Mouse (Mus musculus): ENCODE data around the gene Tmem104. TPM values are rescaled to one million over a fixed set of nuclear protein-coding genes. Genes with fewer than 3 reads are reported as not detected.
A peak's percentile ranks its signal among the peaks of the same experiment; 100 is the strongest.

The Tmem104 gene
- polyA plus RNA-seq, 1 experiment from 2014 or later, result 13.4 TPM

- peaks cover 95% of the 10 kb centered on the region for H3K27me3 ChIP-seq
- WGBS, result 54% methylated on average over 3 of the region's 3 CpGs
- H3K4me3 ChIP-seq, result no peak overlapping the region
Measured at GRCm38 (mm10) chr11:115251258-115251657, 64.0 kb downstream of the Tmem104 start.

DNA sequence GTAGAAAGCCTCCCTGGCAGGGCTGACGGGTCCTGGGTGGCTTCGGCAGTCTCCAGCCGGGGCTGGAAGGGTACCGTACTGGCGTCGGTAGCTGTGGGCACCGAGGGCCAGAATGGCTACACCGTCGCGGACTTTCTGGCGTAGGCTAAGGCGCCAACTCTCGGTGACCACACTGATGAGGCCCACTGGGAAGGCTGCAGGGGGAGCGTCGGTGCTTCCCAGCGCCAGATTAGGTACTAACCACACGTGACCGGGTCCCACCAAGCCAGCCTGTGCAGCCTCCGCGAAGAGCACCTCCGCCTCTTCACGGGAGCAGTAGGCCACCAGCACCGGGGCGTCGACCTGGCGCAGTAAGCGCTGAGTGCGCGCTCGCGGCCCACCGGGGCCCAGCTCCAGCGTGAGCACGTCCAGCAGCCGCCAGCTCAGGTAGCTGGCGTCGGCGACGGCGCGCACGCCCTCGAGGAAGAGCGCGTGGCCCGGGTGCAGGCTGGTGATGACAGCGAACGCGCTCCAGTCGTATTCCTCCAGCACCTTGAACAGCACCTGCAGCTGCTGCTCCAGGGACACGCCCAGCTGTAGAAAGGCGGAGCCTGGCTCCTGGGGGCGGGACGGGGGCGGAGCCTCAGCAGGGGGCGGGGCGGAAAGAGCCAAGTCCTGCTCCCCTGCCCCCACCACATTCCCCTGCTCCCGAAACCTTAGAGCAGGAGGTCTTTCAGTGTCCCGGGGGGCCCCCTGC lies 70.7 kb downstream of the Tmem104 start:
- no peaks in the 10 kb centered on the region for H3K36me3 ChIP-seq
- no peak for ATAC-seq (ENCODE audit: insufficient number of reproducible peaks, insufficient read depth, low FRiP score, low TSS enrichment)
- H3K9me3 ChIP-seq, result 0 out of 2 replicates have a peak, but pooled peaks cover 2% of the 10 kb centered on the region
- H3K27me3 ChIP-seq, result peaks cover 97% of the 10 kb centered on the region
- 0 out of 2 replicates have a peak, but pooled peaks cover 7% of the 10 kb centered on the region for H3K4me1 ChIP-seq
- no peak overlapping the region for H3K9ac ChIP-seq
- peak overlapping the region; percentile 18; the same call in 1 of the 2 replicates for H3K4me3 ChIP-seq
- H3K27ac ChIP-seq, result no peak overlapping the region
- 15% methylated on average over 59 of the region's 59 CpGs for WGBS
- H3K4me2 ChIP-seq (replicated peaks), result peak overlapping the region; percentile 41

More at GRCm38 (mm10) chr11:115251258-115251657, 64.0 kb downstream of the Tmem104 start:
- no peak overlapping the region for H3K9ac ChIP-seq
- no peak overlapping the region for H3K4me2 ChIP-seq (replicated peaks)
- peaks cover 10% of the 10 kb centered on the region; the same call in 1 of the 2 replicates for H3K4me1 ChIP-seq
- H3K9me3 ChIP-seq, result no peaks in the 10 kb centered on the region
- H3K27ac ChIP-seq, result no peak overlapping the region
- no peaks in the 10 kb centered on the region for H3K36me3 ChIP-seq
- ATAC-seq (ENCODE audit: insufficient number of reproducible peaks, insufficient read depth, low FRiP score, low TSS enrichment), result no peak

DNA sequence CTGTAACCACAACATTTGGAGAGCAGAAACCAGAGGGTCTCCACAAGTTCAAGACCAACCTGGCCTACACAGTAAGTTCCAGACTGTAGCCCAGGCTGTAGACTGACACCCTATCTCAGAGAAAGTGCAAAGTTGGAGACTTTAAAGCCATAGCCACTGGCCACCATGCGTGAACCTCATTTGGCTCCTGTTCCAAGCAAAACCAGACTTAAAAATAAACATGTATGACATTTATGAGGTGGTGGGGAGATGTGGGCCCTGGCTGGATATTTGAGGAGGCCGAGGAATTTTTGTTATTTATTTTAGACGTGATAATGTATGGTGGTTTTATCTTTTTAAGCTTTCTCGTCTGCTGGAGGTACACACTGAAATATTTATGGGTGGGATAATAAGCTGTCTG lies 71.8 kb downstream of the Tmem104 start:
- Histone ChIP-seq H3K27ac (no peak overlapping the region), H3K4me1 (0 out of 2 replicates have a peak, but pooled peaks cover 7% of the 10 kb centered on the region), H3K36me3 (no peaks in the 10 kb centered on the region), H3K9ac (no peak overlapping the region), H3K9me3 (0 out of 2 replicates have a peak, but pooled peaks cover 2% of the 10 kb centered on the region), H3K4me3 (no peak overlapping the region), H3K4me2 (replicated peaks) (no peak overlapping the region), H3K27me3 (peaks cover 98% of the 10 kb centered on the region)
- WGBS, result 67% methylated on average over 4 of the region's 4 CpGs
- no peak for ATAC-seq (ENCODE audit: insufficient number of reproducible peaks, insufficient read depth, low FRiP score, low TSS enrichment)

DNA sequence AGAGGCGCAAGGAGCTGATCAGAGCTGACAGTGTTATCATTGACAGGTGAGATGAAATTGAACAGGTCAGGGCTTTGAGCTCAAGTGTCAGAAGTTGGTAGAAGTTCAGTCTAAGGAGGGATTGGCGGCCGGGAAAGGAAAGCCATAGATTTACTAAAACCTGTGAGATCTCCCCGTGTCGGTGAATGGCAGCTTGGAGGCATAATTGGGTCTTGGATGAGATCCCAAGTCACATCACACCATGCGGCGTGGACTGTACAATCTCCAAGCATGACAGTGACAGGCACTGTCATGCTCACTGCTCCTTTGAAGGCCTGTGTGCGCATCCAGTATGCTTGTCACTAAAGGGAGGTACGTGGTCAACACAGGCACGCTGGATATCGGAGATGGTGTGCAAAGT lies 75.7 kb downstream of the Tmem104 start:
- Histone ChIP-seq H3K9ac (no peak overlapping the region), H3K27me3 (peaks cover 100% of the 10 kb centered on the region), H3K27ac (no peak overlapping the region), H3K4me1 (peaks cover 24% of the 10 kb centered on the region), H3K4me3 (no peak overlapping the region), H3K4me2 (replicated peaks) (no peak overlapping the region), H3K36me3 (no peaks in the 10 kb centered on the region), H3K9me3 (0 out of 2 replicates have a peak, but pooled peaks cover 2% of the 10 kb centered on the region)
- ATAC-seq (ENCODE audit: insufficient number of reproducible peaks, insufficient read depth, low FRiP score, low TSS enrichment), result no peak
- WGBS, result 83% methylated on average over 11 of the region's 11 CpGs

DNA sequence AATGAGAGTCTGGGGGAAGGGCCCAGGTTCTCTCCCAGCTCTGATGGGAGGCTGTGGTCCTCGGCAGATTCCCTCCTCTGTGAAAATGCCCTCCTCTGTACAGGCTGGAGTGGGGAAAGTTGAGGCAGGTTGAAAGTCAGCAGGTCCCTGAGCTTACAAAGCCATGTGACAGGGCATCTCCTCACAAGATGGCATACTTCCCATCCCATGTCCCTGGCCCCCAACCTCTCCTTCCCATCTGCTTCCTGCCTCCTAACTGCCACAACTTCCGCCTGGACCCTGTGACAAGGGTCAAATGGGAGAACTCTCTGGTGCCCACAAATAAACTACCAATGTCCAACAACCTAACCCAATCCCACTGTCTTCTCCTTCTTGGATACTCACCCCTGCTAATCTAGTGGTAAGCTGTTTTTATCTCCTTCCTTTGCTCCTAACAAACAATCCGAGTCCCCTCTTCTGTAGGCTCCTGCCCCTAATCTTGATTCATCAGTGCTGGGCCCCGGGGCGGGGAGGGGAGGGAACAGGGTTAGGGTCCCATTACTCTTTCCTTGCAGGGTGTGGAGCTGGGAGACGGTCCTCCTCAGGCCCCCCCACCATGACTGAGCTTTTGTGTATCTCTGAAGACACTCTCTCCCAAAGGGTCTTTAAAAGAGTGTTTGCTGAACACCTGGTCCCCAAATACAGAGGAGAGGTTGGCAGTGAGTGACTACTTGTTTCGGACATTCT lies 77.0 kb downstream of the Tmem104 start:
- H3K4me2 ChIP-seq (replicated peaks), result no peak overlapping the region
- no peak overlapping the region for H3K27ac ChIP-seq
- ATAC-seq (ENCODE audit: insufficient number of reproducible peaks, insufficient read depth, low FRiP score, low TSS enrichment), result no peak
- H3K9ac ChIP-seq, result no peak overlapping the region
- H3K4me3 ChIP-seq, result no peak overlapping the region
- H3K36me3 ChIP-seq, result peaks cover 13% of the 10 kb centered on the region; the same call in 1 of the 2 replicates
- 56% methylated on average over 7 of the region's 7 CpGs for WGBS
- H3K27me3 ChIP-seq, result peaks cover 100% of the 10 kb centered on the region
- H3K9me3 ChIP-seq, result no peaks in the 10 kb centered on the region
- H3K4me1 ChIP-seq, result peaks cover 21% of the 10 kb centered on the region

DNA sequence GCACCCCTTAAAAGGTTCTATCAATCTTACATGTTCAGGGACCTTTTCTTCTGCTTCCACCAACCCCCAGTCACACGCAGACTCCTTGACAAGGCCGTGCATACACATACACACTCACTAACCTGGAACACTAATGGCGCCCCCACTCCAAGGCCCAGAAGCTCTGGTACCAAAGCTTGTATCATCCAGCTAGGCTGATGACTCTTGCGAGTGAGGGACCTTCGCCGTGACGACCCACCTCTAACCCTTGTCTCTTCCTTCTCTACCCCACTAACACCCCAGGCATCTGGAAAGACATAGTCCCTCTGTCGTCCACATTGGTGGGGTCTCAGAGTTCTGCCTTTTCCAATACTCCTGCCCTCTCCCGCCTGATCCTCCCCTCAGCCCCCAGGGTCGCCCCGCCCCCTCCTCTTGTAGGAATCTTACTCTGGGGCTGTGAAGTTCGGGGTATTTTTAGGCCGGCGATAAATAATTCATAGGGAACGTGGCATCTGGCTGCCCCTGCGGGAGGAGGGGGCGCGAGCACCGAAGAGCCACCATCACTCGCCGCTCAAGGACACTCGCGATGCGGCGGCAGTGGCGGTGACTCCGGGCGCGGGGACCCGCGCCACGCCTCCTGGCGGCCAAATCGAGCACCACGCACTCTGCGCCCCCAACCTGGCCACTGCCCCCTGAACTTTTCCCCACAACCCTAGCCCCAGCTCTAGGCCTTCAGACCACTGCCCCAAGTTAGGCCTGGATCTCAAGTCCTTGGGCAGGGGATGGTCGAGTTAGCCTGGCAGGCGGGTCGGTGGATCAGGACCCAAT lies 77.8 kb downstream of the Tmem104 start:
- no peak overlapping the region for H3K9ac ChIP-seq
- no peak for ATAC-seq (ENCODE audit: insufficient number of reproducible peaks, insufficient read depth, low FRiP score, low TSS enrichment)
- 7% methylated on average over 39 of the region's 39 CpGs for WGBS
- peaks cover 98% of the 10 kb centered on the region for H3K27me3 ChIP-seq
- H3K4me2 ChIP-seq (replicated peaks), result peak overlapping the region; percentile 50
- no peaks in the 10 kb centered on the region for H3K9me3 ChIP-seq
- H3K4me3 ChIP-seq, result peak overlapping the region; percentile 23
- H3K4me1 ChIP-seq, result peaks cover 23% of the 10 kb centered on the region
- peaks cover 16% of the 10 kb centered on the region; the same call in 1 of the 2 replicates for H3K36me3 ChIP-seq
- H3K27ac ChIP-seq, result no peak overlapping the region

GRCm38 (mm10) chr11:115265771-115266399 lies 78.6 kb downstream of the Tmem104 start:
- Histone ChIP-seq H3K9me3 (no peaks in the 10 kb centered on the region), H3K9ac (no peak overlapping the region), H3K4me3 (peak overlapping the region; percentile 39; the same call in 1 of the 2 replicates), H3K27me3 (peaks cover 91% of the 10 kb centered on the region), H3K4me2 (replicated peaks) (peak overlapping the region; percentile 75; the same call in 1 of the 2 replicates), H3K27ac (no peak overlapping the region), H3K36me3 (peaks cover 16% of the 10 kb centered on the region; the same call in 1 of the 2 replicates), H3K4me1 (peaks cover 24% of the 10 kb centered on the region)
- no peak for ATAC-seq (ENCODE audit: insufficient number of reproducible peaks, insufficient read depth, low FRiP score, low TSS enrichment)
- 5% methylated on average over 20 of the region's 20 CpGs for WGBS

GRCm38 (mm10) chr11:115266400-115266778 lies 79.1 kb downstream of the Tmem104 start:
- peak overlapping the region; percentile 75 for H3K4me2 ChIP-seq (replicated peaks)
- no peak for ATAC-seq (ENCODE audit: insufficient number of reproducible peaks, insufficient read depth, low FRiP score, low TSS enrichment)
- H3K36me3 ChIP-seq, result peaks cover 16% of the 10 kb centered on the region; the same call in 1 of the 2 replicates
- H3K4me1 ChIP-seq, result peaks cover 24% of the 10 kb centered on the region
- H3K9ac ChIP-seq, result no peak overlapping the region
- peaks cover 86% of the 10 kb centered on the region for H3K27me3 ChIP-seq
- peak overlapping the region; percentile 39 for H3K4me3 ChIP-seq
- WGBS, result 1% methylated on average over 22 of the region's 22 CpGs
- H3K27ac ChIP-seq, result no peak overlapping the region
- no peaks in the 10 kb centered on the region for H3K9me3 ChIP-seq

DNA sequence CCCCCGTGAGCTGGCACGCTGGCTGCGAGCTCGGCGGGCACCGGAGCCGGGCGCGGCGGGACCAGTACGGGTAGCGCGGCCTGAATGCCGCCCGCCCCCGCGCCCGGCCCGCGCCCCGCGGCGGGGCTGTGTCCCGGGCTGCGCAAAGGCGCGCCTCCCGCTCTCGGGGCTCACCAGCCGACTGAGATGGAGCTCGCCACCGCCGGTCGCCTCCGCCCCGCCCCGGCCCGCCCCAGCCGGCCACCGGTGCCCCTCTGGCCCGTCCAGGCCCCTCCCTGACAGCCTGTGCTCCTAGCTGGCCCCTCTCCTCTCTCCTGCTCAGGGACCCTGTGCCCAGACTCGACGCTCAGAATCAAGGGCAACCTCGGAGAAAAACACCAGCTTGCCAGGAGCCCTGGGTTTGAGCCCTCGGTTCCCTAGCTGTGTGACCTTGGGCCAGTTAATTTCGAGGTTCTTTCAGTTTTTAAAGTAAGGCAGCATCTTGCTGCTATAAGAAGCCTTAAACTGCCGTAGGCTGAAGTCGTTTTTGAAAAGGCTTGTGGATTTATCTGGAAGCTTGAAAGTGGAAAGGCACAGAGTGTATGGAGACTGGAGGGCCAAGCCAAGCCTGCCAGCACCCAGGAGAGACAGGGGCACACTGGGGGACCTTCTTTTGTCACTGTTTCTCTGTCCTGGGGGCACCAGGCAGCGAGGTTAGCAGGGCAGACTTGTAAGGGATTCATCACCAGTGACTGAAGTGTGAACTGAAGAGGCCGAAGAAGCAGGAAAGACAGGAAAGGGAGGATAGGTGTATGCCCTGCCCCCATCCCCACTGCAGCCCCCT lies 80.0 kb downstream of the Tmem104 start, which contains the start of gene Grin2c:
Gene Grin2c (minus strand): TSS at position 183 of the 823 bp plus-strand sequence.
- Histone ChIP-seq H3K9me3 (no peaks in the 10 kb centered on the region), H3K4me1 (peaks cover 24% of the 10 kb centered on the region), H3K4me3 (peak within 1 kb of the TSS; percentile 39), H3K27ac (no peak within 1 kb of the TSS), H3K27me3 (peaks cover 77% of the 10 kb centered on the region), H3K4me2 (replicated peaks) (peak within 1 kb of the TSS; percentile 75), H3K9ac (peak within 1 kb of the TSS; percentile 48; the same call in 1 of the 2 replicates), H3K36me3 (peaks cover 16% of the 10 kb centered on the region; the same call in 1 of the 2 replicates)
- WGBS, result 12% methylated on average over 16 of the region's 50 CpGs
- ATAC-seq (ENCODE audit: insufficient number of reproducible peaks, insufficient read depth, low FRiP score, low TSS enrichment), result no peak

DNA sequence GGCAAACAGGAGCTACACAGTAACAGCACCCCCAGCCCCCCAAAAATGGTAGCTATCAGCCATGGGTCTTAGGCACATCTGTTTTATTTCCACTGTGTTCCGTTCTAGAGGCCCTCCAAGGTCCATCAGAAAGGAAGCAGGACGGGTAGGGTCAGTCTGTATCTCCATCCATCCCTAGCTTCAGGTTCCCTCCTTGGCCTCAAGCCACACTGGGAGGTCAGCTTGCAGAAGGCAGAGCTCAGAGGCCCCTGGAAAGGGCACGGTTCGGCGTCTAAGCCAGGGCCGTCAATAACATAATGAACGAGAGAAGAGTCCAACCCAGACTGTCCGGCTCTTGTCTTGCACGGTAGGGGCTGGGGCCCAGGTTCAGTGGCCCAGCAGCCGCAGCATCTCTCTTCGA lies 80.7 kb downstream of the Tmem104 start:
- Histone ChIP-seq H3K36me3 (peaks cover 16% of the 10 kb centered on the region; the same call in 1 of the 2 replicates), H3K9me3 (no peaks in the 10 kb centered on the region)

More for the DNA sequence above, 80.7 kb downstream of the Tmem104 start:
- Histone ChIP-seq H3K27me3 (peaks cover 70% of the 10 kb centered on the region), H3K4me2 (replicated peaks) (no peak overlapping the region), H3K4me1 (peaks cover 24% of the 10 kb centered on the region), H3K27ac (no peak overlapping the region), H3K9ac (no peak overlapping the region), H3K4me3 (no peak overlapping the region)
- ATAC-seq (ENCODE audit: insufficient number of reproducible peaks, insufficient read depth, low FRiP score, low TSS enrichment), result no peak
- WGBS, result 76% methylated on average over 11 of the region's 11 CpGs
